Mouse (Mus musculus) kidney, postnatal 0 days (tissue): ENCODE measurements around the gene Ugt1a10. TPM values are rescaled to one million over a fixed set of nuclear protein-coding genes. Genes with fewer than 3 reads are reported as not detected.

Experiments used
- ATAC-seq: fragments of 200-750 bp; cut with Nextera tagmentation; replicated peaks from 2 replicates; pipeline ENCODE4 v1.8.0; 2017; ENCODE audit warnings: low read depth, moderate number of reproducible peaks, moderate TSS enrichment, moderate library complexity; ENCODE audit not compliant: low FRiP score
- DNase-seq: peaks from one replicate; pipeline ENCODE4 v3.0.0-alpha.2; 2016; ENCODE audit warnings: low spot score
- H3K27ac ChIP-seq: fragments of 300-500 bp; sonication (generic); 2 replicates; pipeline ENCODE4 v1.5.1; 2014; ENCODE audit warnings: mild to moderate bottlenecking
- H3K27me3 ChIP-seq: fragments of 300-500 bp; sonication (generic); 2 replicates; pipeline ENCODE4 v1.6.1; 2014; ENCODE audit warnings: low read length, mixed read lengths; ENCODE audit not compliant: insufficient read depth
- H3K36me3 ChIP-seq: fragments of 300-500 bp; sonication (generic); 2 replicates; pipeline ENCODE4 v1.6.1; 2014; ENCODE audit warnings: low read length, mixed read lengths; ENCODE audit not compliant: insufficient read depth
- H3K4me1 ChIP-seq: fragments of 300-500 bp; sonication (generic); replicated peaks from 2 replicates; pipeline ENCODE4 v1.6.1; 2014; ENCODE audit warnings: antibody characterized with exemption, low read length, mixed read lengths; ENCODE audit not compliant: insufficient read depth
- H3K4me2 ChIP-seq: fragments of 300-500 bp; sonication (generic); 2 replicates; pipeline ENCODE4 v1.6.1; 2014; ENCODE audit warnings: mild to moderate bottlenecking, low read length, moderate library complexity, mixed read lengths
- H3K4me3 ChIP-seq: fragments of 300-500 bp; sonication (generic); replicated peaks from 2 replicates; pipeline ENCODE4 v1.5.1; 2014; ENCODE audit warnings: low read depth, low read length
- H3K9ac ChIP-seq: fragments of 300-500 bp; sonication (generic); 2 replicates; pipeline ENCODE4 v1.6.1; 2014; ENCODE audit warnings: low read depth, low read length
- H3K9me3 ChIP-seq: fragments of 300-500 bp; sonication (generic); replicated peaks from 2 replicates; pipeline ENCODE4 v1.6.1; 2016; ENCODE audit warnings: low read length, inconsistent platforms, mixed read lengths
- CTCF ChIP-seq: IDR thresholded peaks from 2 replicates; pipeline ENCODE4 v1.5.1; 2016; ENCODE audit warnings: antibody characterized with exemption, low read depth, mild to moderate bottlenecking, moderate library complexity
- WGBS: fragments of 180-500 bp; shearing (Covaris S2); extraction: QIAGEN DNeasy Blood & Tissue Kit; methylation state at CpG from one replicate; pipeline ENCODE4 v1.1.7; 2014; 5-methylcytosine and 5-hydroxymethylcytosine counted together
- polyA plus RNA-seq: library from polyadenylated mRNA; unstranded; fragments of >200 nt; fragmentation: Nextera tagmentation; extraction: Ambion mirVana; gene quantifications from 2 replicates; pipeline ENCODE4 v1.2.1, GENCODE M21; 2015

Gene Ugt1a10
- polyA plus RNA-seq, 1 experiment from 2014 or later, result 52.3 TPM

DNA sequence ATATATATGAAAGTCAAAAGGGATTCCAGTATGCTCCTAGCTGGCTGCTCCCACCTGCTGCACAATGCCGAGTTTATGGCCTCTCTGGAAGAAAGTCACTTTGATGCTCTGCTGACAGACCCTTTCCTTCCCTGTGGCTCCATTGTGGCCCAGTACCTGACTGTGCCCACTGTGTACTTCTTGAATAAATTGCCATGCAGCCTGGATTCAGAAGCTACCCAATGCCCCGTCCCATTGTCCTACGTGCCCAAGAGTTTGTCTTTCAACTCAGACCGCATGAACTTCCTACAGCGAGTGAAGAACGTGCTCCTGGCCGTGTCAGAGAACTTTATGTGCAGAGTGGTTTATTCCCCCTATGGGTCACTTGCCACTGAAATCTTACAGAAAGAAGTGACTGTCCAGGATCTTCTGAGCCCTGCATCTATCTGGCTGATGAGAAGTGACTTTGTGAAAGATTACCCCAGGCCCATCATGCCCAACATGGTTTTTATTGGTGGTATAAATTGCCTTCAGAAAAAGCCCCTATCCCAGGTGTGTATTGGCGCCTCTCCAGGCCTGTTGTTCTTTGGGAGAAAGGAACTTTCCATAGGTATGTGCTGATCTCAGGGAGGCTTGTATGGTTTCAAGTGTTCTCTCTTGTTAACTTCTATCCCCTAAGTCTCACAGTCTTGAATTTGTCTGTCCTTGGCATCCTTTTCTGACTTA is 157.3 kb downstream of the Ugt1a10 start:
- WGBS, result 60% methylated on average over 8 of the region's 8 CpGs
- ATAC-seq, result 0 out of 2 replicates have a peak, but pooled peaks have one; percentile 9

GRCm38 (mm10) chr1:88213061-88213460 is 157.9 kb downstream of the Ugt1a10 start:
- WGBS, result 77% methylated on average over 1 of the region's 1 CpGs
- no peak for ATAC-seq
- H3K4me3 ChIP-seq, result no peak overlapping the region
- H3K27ac ChIP-seq, result no peak overlapping the region
- no peak for TF ChIP-seq CTCF
- H3K4me2 ChIP-seq, result no peak overlapping the region
- peaks cover 57% of the 10 kb centered on the region for H3K9me3 ChIP-seq
- H3K9ac ChIP-seq, result no peak overlapping the region
- H3K36me3 ChIP-seq, result no peaks in the 10 kb centered on the region
- H3K4me1 ChIP-seq, result no peaks in the 10 kb centered on the region
- peak; percentile 19 for DNase-seq
- H3K27me3 ChIP-seq, result no peaks in the 10 kb centered on the region

More for the DNA sequence above, 157.3 kb downstream of the Ugt1a10 start:
- no peak for TF ChIP-seq CTCF
- Histone ChIP-seq H3K27ac (no peak overlapping the region), H3K27me3 (no peaks in the 10 kb centered on the region), H3K9ac (no peak overlapping the region), H3K4me2 (no peak overlapping the region), H3K4me3 (no peak overlapping the region), H3K9me3 (peaks cover 54% of the 10 kb centered on the region), H3K36me3 (no peaks in the 10 kb centered on the region), H3K4me1 (no peaks in the 10 kb centered on the region)
- peak; percentile 11 for DNase-seq

DNA sequence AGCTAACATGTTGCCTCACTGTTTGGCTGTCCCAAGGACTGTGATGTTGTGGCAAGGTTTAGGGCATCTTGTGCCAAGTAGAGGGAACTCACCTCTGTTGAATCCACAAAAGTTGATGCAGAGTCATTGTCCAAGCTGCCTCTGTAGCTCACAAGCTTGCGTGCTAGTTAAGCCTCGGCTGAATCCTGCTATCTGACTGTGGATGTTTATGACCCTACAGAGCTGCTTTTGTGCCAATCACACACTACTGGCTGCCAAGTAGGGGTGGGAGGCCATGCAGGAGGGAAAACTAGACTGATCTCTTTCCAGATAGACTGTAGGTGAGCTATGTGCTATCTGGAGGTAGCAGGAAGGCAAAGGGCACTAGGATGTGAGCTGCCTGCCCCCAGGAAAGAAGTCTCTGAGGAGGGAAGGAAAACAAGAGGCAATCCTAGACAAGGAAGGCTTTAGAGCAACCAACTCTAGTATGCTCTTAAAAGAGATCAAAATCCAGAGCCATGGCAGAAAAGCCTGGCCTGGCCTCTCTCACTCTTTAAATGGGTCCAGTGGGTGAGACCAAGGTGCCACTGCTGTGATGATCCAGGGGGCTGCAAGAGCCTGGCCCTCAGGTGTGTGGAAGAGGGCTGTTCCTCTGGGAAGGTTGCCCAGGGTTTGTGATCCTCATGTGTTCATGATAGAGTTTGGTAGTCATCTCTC is 158.7 kb downstream of the Ugt1a10 start:
- no peaks in the 10 kb centered on the region for H3K36me3 ChIP-seq
- DNase-seq (peak; percentile 3), ATAC-seq (peak; percentile 10; the same call in 1 of the 2 replicates)
- H3K4me1 ChIP-seq, result no peaks in the 10 kb centered on the region
- no peak overlapping the region for H3K9ac ChIP-seq
- peaks cover 57% of the 10 kb centered on the region for H3K9me3 ChIP-seq
- H3K4me3 ChIP-seq, result no peak overlapping the region
- no peak overlapping the region for H3K4me2 ChIP-seq
- no peaks in the 10 kb centered on the region for H3K27me3 ChIP-seq
- TF ChIP-seq CTCF, result no peak
- no peak overlapping the region for H3K27ac ChIP-seq
- 68% methylated on average over 2 of the region's 2 CpGs for WGBS

- H3K4me2 ChIP-seq, result no peak overlapping the region
- DNase-seq (peak; percentile 1), ATAC-seq (no peak)
- H3K27me3 ChIP-seq, result no peaks in the 10 kb centered on the region
- H3K4me3 ChIP-seq, result no peak overlapping the region
- H3K36me3 ChIP-seq, result no peaks in the 10 kb centered on the region
- no peak overlapping the region for H3K9ac ChIP-seq
- no peaks in the 10 kb centered on the region for H3K4me1 ChIP-seq
- peaks cover 57% of the 10 kb centered on the region for H3K9me3 ChIP-seq
- WGBS, result 77% methylated on average over 2 of the region's 2 CpGs
- TF ChIP-seq CTCF, result no peak
- no peak overlapping the region for H3K27ac ChIP-seq
Observed at GRCm38 (mm10) chr1:88214462-88214952, 159.3 kb downstream of the Ugt1a10 start.

- Histone ChIP-seq H3K4me3 (no peak overlapping the region), H3K9ac (no peak overlapping the region), H3K9me3 (peaks cover 57% of the 10 kb centered on the region), H3K36me3 (no peaks in the 10 kb centered on the region), H3K27me3 (no peaks in the 10 kb centered on the region), H3K4me1 (no peaks in the 10 kb centered on the region), H3K27ac (no peak overlapping the region), H3K4me2 (no peak overlapping the region)
- ATAC-seq, result no peak
- no peak for TF ChIP-seq CTCF
- peak; percentile 15 for DNase-seq
- WGBS, result 70% methylated on average over 10 of the region's 10 CpGs
Observed at GRCm38 (mm10) chr1:88215466-88216380, 160.5 kb downstream of the Ugt1a10 start.

GRCm38 (mm10) chr1:88216551-88216950 is 161.4 kb downstream of the Ugt1a10 start:
- no peaks in the 10 kb centered on the region for H3K4me1 ChIP-seq
- H3K4me3 ChIP-seq, result no peak overlapping the region
- no peak overlapping the region for H3K9ac ChIP-seq
- TF ChIP-seq CTCF, result no peak
- H3K27ac ChIP-seq, result no peak overlapping the region
- DNase-seq (peak; percentile 3), ATAC-seq (no peak)
- no peak overlapping the region for H3K4me2 ChIP-seq
- no peaks in the 10 kb centered on the region for H3K27me3 ChIP-seq
- H3K36me3 ChIP-seq, result no peaks in the 10 kb centered on the region
- peaks cover 54% of the 10 kb centered on the region for H3K9me3 ChIP-seq
- 59% methylated on average over 2 of the region's 2 CpGs for WGBS
